Mouse (Mus musculus) forebrain, embryonic 12.5 days (tissue): ENCODE data around the gene Pde4dip. TPM values are rescaled to one million over a fixed set of nuclear protein-coding genes. Genes with fewer than 3 reads are reported as not detected.

ENCODE experiments used
- ATAC-seq: fragments of 200-750 bp; cut with Nextera tagmentation; 2 replicates; pipeline ENCODE4 v1.8.0; 2017; ENCODE audit warnings: moderate TSS enrichment; ENCODE audit not compliant: low FRiP score
- H3K27ac ChIP-seq: fragments of 300-500 bp; sonication (generic); 2 replicates; pipeline ENCODE4 v1.5.1; 2016; ENCODE audit warnings: mild to moderate bottlenecking
- H3K27me3 ChIP-seq: fragments of 300-500 bp; sonication (generic); 2 replicates; pipeline ENCODE4 v1.6.1; 2016; ENCODE audit warnings: mild to moderate bottlenecking
- H3K36me3 ChIP-seq: fragments of 300-500 bp; sonication (generic); replicated peaks from 2 replicates; pipeline ENCODE4 v1.6.1; 2016; ENCODE audit warnings: mild to moderate bottlenecking
- H3K4me1 ChIP-seq: fragments of 300-500 bp; sonication (generic); 2 replicates; pipeline ENCODE4 v1.6.1; 2016
- H3K4me2 ChIP-seq: fragments of 300-500 bp; sonication (generic); 2 replicates; pipeline ENCODE4 v1.6.1; 2016; ENCODE audit warnings: mild to moderate bottlenecking, moderate library complexity
- H3K4me3 ChIP-seq: fragments of 300-500 bp; sonication (generic); replicated peaks from 2 replicates; pipeline ENCODE4 v1.5.1; 2016; ENCODE audit warnings: mild to moderate bottlenecking
- H3K9ac ChIP-seq: fragments of 300-500 bp; sonication (generic); 2 replicates; pipeline ENCODE4 v1.6.1; 2016; ENCODE audit warnings: mild to moderate bottlenecking
- H3K9me3 ChIP-seq: fragments of 300-500 bp; sonication (generic); 2 replicates; pipeline ENCODE4 v1.6.1; 2016
- WGBS: fragments of 180-500 bp; shearing (Covaris S2); methylation state at CpG from one replicate; pipeline ENCODE4 v1.1.7; 2016; 5-methylcytosine and 5-hydroxymethylcytosine counted together
- polyA plus RNA-seq: library from polyadenylated mRNA; unstranded; fragments of >200 nt; fragmentation: Nextera tagmentation; extraction: Ambion mirVana; gene quantifications from 2 replicates; pipeline ENCODE4 v1.2.1, GENCODE M21; 2016

Pde4dip gene
- polyA plus RNA-seq, 1 experiment from 2014 or later: 35.7 TPM

GRCm38 (mm10) chr3:97710881-97711280 lies 177.6 kb downstream of the Pde4dip start:
- H3K4me2 ChIP-seq: no peak overlapping the region
- no peak overlapping the region for H3K4me3 ChIP-seq
- WGBS: 67% methylated on average over 5 of the region's 5 CpGs
- no peak overlapping the region for H3K9ac ChIP-seq
- H3K9me3 ChIP-seq: no peaks in the 10 kb centered on the region
- ATAC-seq: no peak
- no peaks in the 10 kb centered on the region for H3K4me1 ChIP-seq
- no peaks in the 10 kb centered on the region for H3K27me3 ChIP-seq
- H3K27ac ChIP-seq: no peak overlapping the region
- H3K36me3 ChIP-seq: no peaks in the 10 kb centered on the region

- H3K4me1 ChIP-seq: no peaks in the 10 kb centered on the region
- no peak overlapping the region for H3K4me3 ChIP-seq
- WGBS: 89% methylated on average over 11 of the region's 11 CpGs
- ATAC-seq: no peak
- H3K27me3 ChIP-seq: no peaks in the 10 kb centered on the region
- no peaks in the 10 kb centered on the region for H3K9me3 ChIP-seq
- no peak overlapping the region for H3K27ac ChIP-seq
- no peak overlapping the region for H3K4me2 ChIP-seq
- H3K36me3 ChIP-seq: no peaks in the 10 kb centered on the region
- no peak overlapping the region for H3K9ac ChIP-seq
Measured at GRCm38 (mm10) chr3:97710134-97710533, 178.4 kb downstream of the Pde4dip start.

GRCm38 (mm10) chr3:97706561-97706960 lies 181.9 kb downstream of the Pde4dip start:
- Histone ChIP-seq H3K9me3 (no peaks in the 10 kb centered on the region), H3K4me1 (no peaks in the 10 kb centered on the region), H3K27me3 (no peaks in the 10 kb centered on the region), H3K36me3 (no peaks in the 10 kb centered on the region), H3K9ac (no peak overlapping the region), H3K4me3 (no peak overlapping the region), H3K27ac (no peak overlapping the region), H3K4me2 (no peak overlapping the region)
- no peak for ATAC-seq
- 92% methylated on average over 4 of the region's 4 CpGs for WGBS

- no peak overlapping the region for H3K4me3 ChIP-seq
- ATAC-seq: no peak
- 83% methylated on average over 3 of the region's 3 CpGs for WGBS
Measured at GRCm38 (mm10) chr3:97705508-97705907, 183.0 kb downstream of the Pde4dip start.

GRCm38 (mm10) chr3:97702448-97703080 lies 185.9 kb downstream of the Pde4dip start:
- no peak overlapping the region for H3K27ac ChIP-seq
- H3K4me2 ChIP-seq: no peak overlapping the region
- WGBS: 93% methylated on average over 11 of the region's 11 CpGs
- H3K36me3 ChIP-seq: no peaks in the 10 kb centered on the region
- no peak overlapping the region for H3K9ac ChIP-seq
- H3K4me1 ChIP-seq: no peaks in the 10 kb centered on the region
- no peak overlapping the region for H3K4me3 ChIP-seq
- no peaks in the 10 kb centered on the region for H3K27me3 ChIP-seq
- H3K9me3 ChIP-seq: no peaks in the 10 kb centered on the region
- no peak for ATAC-seq

More at GRCm38 (mm10) chr3:97705508-97705907, 183.0 kb downstream of the Pde4dip start:
- H3K9ac ChIP-seq: no peak overlapping the region
- no peaks in the 10 kb centered on the region for H3K27me3 ChIP-seq
- H3K36me3 ChIP-seq: no peaks in the 10 kb centered on the region
- H3K9me3 ChIP-seq: no peaks in the 10 kb centered on the region
- no peak overlapping the region for H3K4me2 ChIP-seq
- no peak overlapping the region for H3K27ac ChIP-seq
- no peaks in the 10 kb centered on the region for H3K4me1 ChIP-seq

- no peak for ATAC-seq
- Histone ChIP-seq H3K36me3 (no peaks in the 10 kb centered on the region), H3K4me2 (no peak overlapping the region), H3K4me1 (no peaks in the 10 kb centered on the region), H3K4me3 (no peak overlapping the region), H3K9me3 (no peaks in the 10 kb centered on the region), H3K9ac (no peak overlapping the region), H3K27ac (no peak overlapping the region), H3K27me3 (no peaks in the 10 kb centered on the region)
- WGBS: 73% methylated on average over 3 of the region's 3 CpGs
Measured at GRCm38 (mm10) chr3:97701198-97701597, 187.3 kb downstream of the Pde4dip start.

- WGBS: 84% methylated on average over 3 of the region's 3 CpGs
- H3K4me2 ChIP-seq: no peak overlapping the region
- H3K4me3 ChIP-seq: no peak overlapping the region
- H3K9ac ChIP-seq: no peak overlapping the region
- H3K4me1 ChIP-seq: no peaks in the 10 kb centered on the region
- ATAC-seq: no peak
- no peak overlapping the region for H3K27ac ChIP-seq
- H3K36me3 ChIP-seq: no peaks in the 10 kb centered on the region
- H3K27me3 ChIP-seq: no peaks in the 10 kb centered on the region
- no peaks in the 10 kb centered on the region for H3K9me3 ChIP-seq
Measured at GRCm38 (mm10) chr3:97699061-97699460, 189.4 kb downstream of the Pde4dip start.

GRCm38 (mm10) chr3:97697291-97697690 lies 191.2 kb downstream of the Pde4dip start:
- Histone ChIP-seq H3K27me3 (no peaks in the 10 kb centered on the region), H3K9me3 (no peaks in the 10 kb centered on the region), H3K4me1 (no peaks in the 10 kb centered on the region), H3K27ac (no peak overlapping the region), H3K36me3 (no peaks in the 10 kb centered on the region), H3K4me3 (no peak overlapping the region), H3K4me2 (no peak overlapping the region), H3K9ac (no peak overlapping the region)
- WGBS: 78% methylated on average over 9 of the region's 9 CpGs
- no peak for ATAC-seq

GRCm38 (mm10) chr3:97696866-97697265 lies 191.6 kb downstream of the Pde4dip start:
- Histone ChIP-seq H3K4me1 (no peaks in the 10 kb centered on the region), H3K27ac (no peak overlapping the region), H3K9ac (no peak overlapping the region), H3K4me3 (no peak overlapping the region), H3K9me3 (no peaks in the 10 kb centered on the region), H3K4me2 (no peak overlapping the region), H3K36me3 (no peaks in the 10 kb centered on the region), H3K27me3 (no peaks in the 10 kb centered on the region)
- ATAC-seq: no peak
- WGBS: 88% methylated on average over 9 of the region's 9 CpGs

GRCm38 (mm10) chr3:97693806-97694205 lies 194.7 kb downstream of the Pde4dip start:
- ATAC-seq: no peak
- Histone ChIP-seq H3K36me3 (no peaks in the 10 kb centered on the region), H3K27me3 (no peaks in the 10 kb centered on the region), H3K27ac (no peak overlapping the region), H3K4me2 (no peak overlapping the region), H3K4me1 (0 out of 2 replicates have a peak, but pooled peaks cover 9% of the 10 kb centered on the region), H3K4me3 (no peak overlapping the region), H3K9me3 (no peaks in the 10 kb centered on the region), H3K9ac (no peak overlapping the region)
- 89% methylated on average over 6 of the region's 6 CpGs for WGBS

- no peak overlapping the region for H3K9ac ChIP-seq
- peaks cover 2% of the 10 kb centered on the region; the same call in 1 of the 2 replicates for H3K27me3 ChIP-seq
- no peaks in the 10 kb centered on the region for H3K36me3 ChIP-seq
- H3K4me3 ChIP-seq: no peak overlapping the region
- H3K4me2 ChIP-seq: no peak overlapping the region
- H3K9me3 ChIP-seq: no peaks in the 10 kb centered on the region
- 61% methylated on average over 12 of the region's 12 CpGs for WGBS
- 0 out of 2 replicates have a peak, but pooled peaks cover 9% of the 10 kb centered on the region for H3K4me1 ChIP-seq
- no peak overlapping the region for H3K27ac ChIP-seq
- ATAC-seq: no peak
Measured at GRCm38 (mm10) chr3:97691443-97692017, 197.0 kb downstream of the Pde4dip start.

GRCm38 (mm10) chr3:97690590-97690989 lies 197.9 kb downstream of the Pde4dip start:
- no peaks in the 10 kb centered on the region for H3K9me3 ChIP-seq
- no peak overlapping the region for H3K4me2 ChIP-seq
- no peak for ATAC-seq
- peaks cover 8% of the 10 kb centered on the region; the same call in 1 of the 2 replicates for H3K27me3 ChIP-seq
- 61% methylated on average over 7 of the region's 7 CpGs for WGBS
- no peak overlapping the region for H3K4me3 ChIP-seq
- H3K9ac ChIP-seq: no peak overlapping the region
- H3K4me1 ChIP-seq: 0 out of 2 replicates have a peak, but pooled peaks cover 9% of the 10 kb centered on the region
- H3K27ac ChIP-seq: no peak overlapping the region
- no peaks in the 10 kb centered on the region for H3K36me3 ChIP-seq

GRCm38 (mm10) chr3:97689289-97689688 lies 199.2 kb downstream of the Pde4dip start:
- 85% methylated on average over 2 of the region's 2 CpGs for WGBS
- Histone ChIP-seq H3K4me3 (no peak overlapping the region), H3K36me3 (no peaks in the 10 kb centered on the region), H3K4me1 (peaks cover 12% of the 10 kb centered on the region), H3K27ac (no peak overlapping the region), H3K4me2 (no peak overlapping the region), H3K9ac (no peak overlapping the region), H3K9me3 (no peaks in the 10 kb centered on the region), H3K27me3 (peaks cover 13% of the 10 kb centered on the region)
- ATAC-seq: no peak
